Mouse (Mus musculus) splenic B cell, adult 2 months (primary cell): Measurements from ENCODE around the gene Gucy1b1.

Experiments
- DNase-seq: peaks from one replicate; pipeline ENCODE4 v3.0.0-alpha.2; 2011; ENCODE audit warnings: low read depth, low spot score
- H3K27me3 ChIP-seq: 2 replicates; pipeline ENCODE4 v1.6.1; 2012; ENCODE audit warnings: mild to moderate bottlenecking, low read length, moderate library complexity, mixed read lengths; ENCODE audit not compliant: control insufficient read depth, poor library complexity, insufficient read depth, severe bottlenecking
- H3K36me3 ChIP-seq: 2 replicates; pipeline ENCODE4 v1.6.1; 2012; ENCODE audit warnings: mild to moderate bottlenecking, low read length, moderate library complexity, mixed read lengths; ENCODE audit not compliant: control insufficient read depth, poor library complexity, insufficient read depth, severe bottlenecking

The Gucy1b1 gene

DNA sequence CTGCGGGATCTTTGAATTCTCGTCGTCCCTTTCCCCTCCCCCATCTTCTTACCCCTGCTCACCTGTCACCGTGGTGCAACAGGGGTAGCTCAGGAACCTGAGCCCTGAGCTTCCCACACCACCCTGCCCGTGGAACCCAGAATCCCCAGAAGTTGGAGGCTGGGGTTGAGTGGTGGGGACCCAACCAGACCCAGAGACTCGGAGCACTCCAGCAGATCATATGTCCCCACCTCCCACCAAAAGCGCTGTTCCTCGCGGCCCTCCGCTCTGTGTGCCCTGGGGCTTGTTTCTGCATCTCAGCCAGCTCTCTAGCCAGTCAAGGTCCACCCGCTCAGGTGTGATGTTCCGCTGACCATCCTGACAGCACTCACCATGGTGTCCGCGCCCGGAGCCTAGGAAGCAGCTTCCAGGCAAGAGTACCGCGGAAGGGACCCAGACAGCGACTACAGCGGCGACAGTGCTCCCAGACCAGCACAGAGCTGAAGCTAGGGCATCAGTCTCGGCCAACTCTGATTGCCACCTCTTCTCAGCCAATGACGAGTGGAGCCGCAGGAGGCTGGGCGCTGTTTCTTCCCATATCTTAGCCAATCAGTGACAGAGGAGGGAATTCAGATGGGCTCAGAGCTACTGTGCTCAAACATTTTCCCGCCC lies at the start of gene Gucy1b1:
Gucy1b1 (minus strand) TSS at position 489 of the 651 bp plus-strand sequence.
- DNase-seq, result no peak
- Histone ChIP-seq H3K36me3 (no peaks in the 10 kb centered on the region), H3K27me3 (no peaks in the 10 kb centered on the region)

DNA sequence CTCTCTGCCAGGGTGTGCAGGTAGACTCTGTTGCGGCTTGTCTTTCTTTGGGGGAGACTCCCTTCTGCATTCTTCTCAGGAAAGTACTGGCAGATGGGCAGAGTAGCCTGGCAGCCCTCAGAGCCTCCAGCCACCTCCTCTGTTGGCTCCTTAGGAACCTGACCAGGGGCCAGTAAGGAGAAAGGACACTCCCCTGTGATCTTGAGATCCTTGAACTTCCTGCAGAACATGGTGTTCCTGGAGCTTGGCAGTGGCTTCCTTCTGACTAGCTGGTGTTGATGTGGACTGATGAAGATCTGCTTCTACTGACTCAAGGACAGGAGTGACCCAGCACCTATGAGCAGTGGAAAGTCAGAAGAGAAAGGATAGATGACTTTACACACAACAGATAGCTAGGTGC lies 44.4 kb upstream of the Gucy1b1 start:
- Histone ChIP-seq H3K27me3 (no peaks in the 10 kb centered on the region), H3K36me3 (no peaks in the 10 kb centered on the region)
- no peak for DNase-seq

GRCm38 (mm10) chr3:82112439-82112838 lies 38.0 kb upstream of the Gucy1b1 start:
- H3K27me3 ChIP-seq, result no peaks in the 10 kb centered on the region
- DNase-seq, result no peak

GRCm38 (mm10) chr3:82111986-82112385 lies 37.5 kb upstream of the Gucy1b1 start:
- DNase-seq, result no peak
- Histone ChIP-seq H3K36me3 (no peaks in the 10 kb centered on the region), H3K27me3 (no peaks in the 10 kb centered on the region)

More at GRCm38 (mm10) chr3:82112439-82112838, 38.0 kb upstream of the Gucy1b1 start:
- no peaks in the 10 kb centered on the region for H3K36me3 ChIP-seq

DNA sequence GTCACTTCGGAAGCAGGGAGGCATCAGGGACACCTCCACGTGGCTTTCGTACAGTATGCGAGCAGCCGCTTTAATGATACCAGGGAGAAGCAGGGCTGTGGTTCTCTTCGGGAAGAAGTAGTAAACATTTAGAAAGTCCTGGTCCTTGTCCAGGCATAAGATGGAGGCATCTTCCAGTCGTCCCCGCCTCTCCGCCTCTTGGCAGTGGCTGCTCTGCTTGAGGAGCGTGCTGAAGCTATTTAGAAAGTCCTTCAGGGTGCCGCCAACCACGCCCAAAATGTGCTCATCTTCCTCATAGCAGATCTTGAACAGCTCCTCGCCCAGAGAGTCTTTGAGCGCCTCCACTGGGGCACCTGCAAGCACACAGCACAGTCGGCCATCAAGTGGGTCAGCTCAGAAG lies 34.5 kb upstream of the Gucy1b1 start:
- no peaks in the 10 kb centered on the region for H3K27me3 ChIP-seq
- no peak for DNase-seq
- no peaks in the 10 kb centered on the region for H3K36me3 ChIP-seq

- no peaks in the 10 kb centered on the region for H3K36me3 ChIP-seq
- H3K27me3 ChIP-seq, result no peaks in the 10 kb centered on the region
- no peak for DNase-seq
Observed at GRCm38 (mm10) chr3:82104229-82104628, 29.7 kb upstream of the Gucy1b1 start.

- Histone ChIP-seq H3K36me3 (no peaks in the 10 kb centered on the region), H3K27me3 (no peaks in the 10 kb centered on the region)
Observed at GRCm38 (mm10) chr3:82099127-82099526, 24.6 kb upstream of the Gucy1b1 start.

DNA sequence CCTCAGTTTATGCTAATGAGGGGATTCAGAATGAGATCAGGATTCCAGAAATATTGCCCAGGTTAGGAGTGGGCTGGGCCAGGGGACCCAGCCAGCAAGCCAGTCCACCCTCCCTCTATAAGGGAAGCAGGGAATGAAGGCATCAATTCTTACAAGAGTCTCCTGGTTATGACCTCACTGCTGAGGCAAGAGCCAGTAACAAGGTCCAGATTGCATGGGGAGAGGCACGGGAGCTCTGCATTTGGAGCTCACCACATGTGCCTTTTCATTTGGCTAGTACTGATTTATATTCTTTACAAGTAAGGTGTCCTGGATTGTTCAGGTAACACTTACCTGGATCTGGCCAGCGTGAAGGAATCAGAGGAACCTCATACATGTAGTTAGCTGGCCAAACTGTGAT lies 22.3 kb upstream of the Gucy1b1 start:
- H3K27me3 ChIP-seq, result no peaks in the 10 kb centered on the region
- no peak for DNase-seq
- no peaks in the 10 kb centered on the region for H3K36me3 ChIP-seq

More at GRCm38 (mm10) chr3:82099127-82099526, 24.6 kb upstream of the Gucy1b1 start:
- no peak for DNase-seq

DNA sequence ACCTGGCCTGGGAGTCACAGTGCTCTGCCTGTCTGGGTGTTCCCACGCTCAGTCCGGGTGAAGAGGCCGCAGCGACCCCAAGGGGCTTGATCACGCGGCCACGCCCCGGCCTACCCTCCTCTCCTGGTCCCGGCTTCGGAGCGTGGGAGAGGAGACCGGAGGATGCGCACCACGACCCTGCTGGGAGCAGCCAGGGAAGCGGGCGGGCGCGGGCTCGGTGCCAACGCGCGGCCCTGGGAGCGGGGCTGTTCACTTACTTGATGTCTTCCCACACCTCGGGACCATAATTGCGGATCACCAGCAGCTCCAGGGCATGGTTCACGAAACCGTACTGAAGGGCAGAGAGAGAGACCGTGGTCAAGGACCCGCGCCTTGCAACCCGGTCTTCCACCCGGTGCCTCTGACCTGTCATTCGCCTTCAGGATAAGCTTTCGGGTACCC lies 728 bp downstream of the Gucy1b1 start:
- H3K36me3 ChIP-seq, result no peaks in the 10 kb centered on the region
- no peak for DNase-seq
- H3K27me3 ChIP-seq, result no peaks in the 10 kb centered on the region

- no peak for DNase-seq
- no peaks in the 10 kb centered on the region for H3K27me3 ChIP-seq
- H3K36me3 ChIP-seq, result no peaks in the 10 kb centered on the region
Observed at GRCm38 (mm10) chr3:82067830-82068229, 6.7 kb downstream of the Gucy1b1 start.

DNA sequence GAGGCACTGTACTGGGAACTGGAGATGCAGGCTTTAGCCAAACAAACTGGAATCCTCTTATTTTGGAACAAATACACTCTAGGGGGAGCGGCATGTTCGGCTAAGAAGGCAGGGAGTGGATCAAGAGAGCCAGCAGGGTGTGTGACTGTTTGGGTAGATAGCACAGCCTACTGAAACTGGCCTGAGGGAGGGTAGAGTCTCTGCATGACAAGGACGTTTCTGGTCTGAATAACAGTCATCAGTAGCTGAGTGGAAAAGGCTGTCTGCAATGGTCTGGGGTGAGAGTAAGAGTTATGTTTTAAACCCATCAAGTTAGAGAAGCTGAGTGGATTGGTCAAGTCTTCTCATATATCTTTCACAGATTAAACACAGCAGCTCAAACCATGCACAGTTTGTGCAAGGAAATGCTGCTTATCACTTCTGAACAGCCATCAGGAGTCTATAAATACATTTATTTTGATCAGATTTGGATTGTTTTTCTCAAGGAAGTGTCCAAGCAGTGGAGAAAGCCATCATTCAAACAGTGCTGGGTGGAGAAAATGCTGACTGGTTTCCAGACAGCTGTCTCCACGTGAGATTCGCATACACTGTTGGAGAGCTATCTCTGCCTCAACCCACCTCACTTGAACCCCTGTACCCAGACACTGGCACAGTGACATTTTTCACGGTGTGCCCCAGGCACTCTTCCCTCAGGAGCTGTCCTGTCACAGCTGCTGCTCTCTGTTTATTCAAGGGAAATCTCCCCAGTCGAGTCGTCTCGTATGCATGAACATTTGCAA lies 12.9 kb downstream of the Gucy1b1 start:
- no peak for DNase-seq
- Histone ChIP-seq H3K36me3 (no peaks in the 10 kb centered on the region), H3K27me3 (no peaks in the 10 kb centered on the region)

DNA sequence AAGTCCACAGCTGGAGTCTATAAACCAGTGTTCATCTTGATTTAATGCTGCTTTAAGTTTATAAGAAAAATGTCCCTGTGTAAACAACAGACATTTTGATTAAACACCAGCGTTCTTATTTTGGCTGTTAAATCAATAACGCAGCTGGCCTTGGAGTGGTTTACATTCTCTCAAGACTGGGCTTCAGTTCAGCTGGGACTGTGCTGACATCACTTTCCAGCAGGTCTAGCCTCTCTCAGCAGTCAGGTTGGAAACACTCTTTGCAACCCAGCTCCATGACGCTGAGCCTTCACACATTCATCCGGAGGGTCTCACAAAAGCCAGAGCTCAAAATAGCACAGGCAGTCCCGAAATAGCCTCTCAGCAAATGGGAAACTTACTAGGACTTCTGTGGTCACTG lies 17.3 kb downstream of the Gucy1b1 start:
- Histone ChIP-seq H3K36me3 (no peaks in the 10 kb centered on the region), H3K27me3 (no peaks in the 10 kb centered on the region)
- DNase-seq, result no peak

DNA sequence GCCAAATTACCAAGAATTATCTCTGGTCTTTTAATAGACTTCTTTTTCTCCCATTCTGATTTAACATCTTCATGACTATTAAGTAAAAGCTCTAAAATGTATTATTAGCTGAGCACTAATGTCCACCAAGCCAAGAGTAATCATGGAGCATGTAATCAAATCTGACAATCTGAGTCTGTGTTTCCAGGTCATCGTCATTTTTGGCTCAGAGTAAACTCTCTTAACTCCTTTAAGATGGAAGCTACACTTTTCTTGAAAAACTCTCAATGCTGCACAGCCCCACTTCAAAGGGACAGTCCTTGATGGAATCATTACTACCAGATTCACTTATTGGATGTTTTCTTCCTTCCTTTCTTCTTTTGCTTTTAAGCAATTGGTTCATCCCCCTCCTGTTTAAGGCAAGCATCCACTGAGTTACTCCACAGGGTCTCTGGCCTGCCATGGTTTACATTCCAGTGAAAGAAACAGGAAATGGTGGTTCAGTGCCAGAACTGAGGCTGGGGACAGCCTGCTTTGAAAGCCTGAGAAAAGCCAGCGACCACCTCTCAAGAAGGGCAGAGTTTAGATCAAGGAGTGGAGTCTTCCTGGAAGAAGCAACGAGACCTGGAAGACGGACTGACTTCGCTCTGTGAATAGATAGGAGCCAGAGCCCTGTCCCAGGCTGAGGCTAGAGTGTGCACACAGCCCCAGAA lies 20.1 kb downstream of the Gucy1b1 start:
- no peak for DNase-seq
- H3K36me3 ChIP-seq, result no peaks in the 10 kb centered on the region
- no peaks in the 10 kb centered on the region for H3K27me3 ChIP-seq

GRCm38 (mm10) chr3:82052029-82052428 lies 22.5 kb downstream of the Gucy1b1 start:
- Histone ChIP-seq H3K36me3 (no peaks in the 10 kb centered on the region), H3K27me3 (no peaks in the 10 kb centered on the region)
- DNase-seq, result no peak

GRCm38 (mm10) chr3:82051468-82051867 lies 23.0 kb downstream of the Gucy1b1 start:
- DNase-seq, result no peak
- Histone ChIP-seq H3K27me3 (no peaks in the 10 kb centered on the region), H3K36me3 (no peaks in the 10 kb centered on the region)
